ENCODE assay signal across 14 mouse cellular contexts in the genomic region with DNA sequence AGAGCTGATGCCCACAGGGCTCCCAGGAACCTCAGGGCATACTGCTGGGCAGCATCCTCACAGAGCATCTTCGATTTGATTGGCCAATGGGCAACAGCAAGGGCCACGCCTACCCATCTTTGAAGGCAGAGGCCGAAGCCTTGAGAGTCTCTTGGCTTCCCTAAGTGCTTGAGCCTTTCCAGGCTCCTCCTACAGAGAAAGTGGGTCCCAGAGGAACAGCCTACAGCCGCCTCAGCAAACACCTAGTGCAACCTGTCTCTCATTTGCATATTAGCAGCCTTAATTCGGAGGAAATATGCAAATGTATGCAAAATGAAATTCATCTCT. TPM values are rescaled to one million over a fixed set of nuclear protein-coding genes. Genes with fewer than 3 reads are reported as not detected.
DNase-seq lines count a peak whose midpoint lies in the region; ATAC-seq and TF ChIP-seq lines count a peak whose summit lies in the region.
"Had no signal": no experiment of that assay in that cellular context is flagged by ENCODE, and none has a peak within 500 bp of the region (broad histone marks: within the 10 kb centered on the region; RNA-seq: fewer than 3 reads in every experiment).

No protein-coding gene starts in this region.

- H3K4me1 ChIP-seq in lung, embryonic 14.5 days (ENCODE audit: insufficient read depth), result peaks cover 24% of the 10 kb centered on the region
- peaks cover 51% of the 10 kb centered on the region for H3K4me1 ChIP-seq in forebrain, embryonic 12.5 days
- H3K4me1 ChIP-seq in hindbrain, embryonic 15.5 days (replicated peaks), result peaks cover 33% of the 10 kb centered on the region

- H3K4me2 ChIP-seq in lung, embryonic 14.5 days, result no peak overlapping the region
- H3K4me2 ChIP-seq in forebrain, embryonic 12.5 days, result no peak overlapping the region
- H3K4me2 ChIP-seq in hindbrain, embryonic 15.5 days, result no peak overlapping the region
- H3K4me2 ChIP-seq: intestine, embryonic 15.5 days had no signal

- H3K36me3 ChIP-seq in lung, embryonic 14.5 days (ENCODE audit: insufficient read depth), result no peaks in the 10 kb centered on the region
- no peaks in the 10 kb centered on the region for H3K36me3 ChIP-seq in forebrain, embryonic 12.5 days (replicated peaks)
- H3K36me3 ChIP-seq in hindbrain, embryonic 15.5 days, result no peaks in the 10 kb centered on the region
- H3K36me3 ChIP-seq: intestine, embryonic 15.5 days had no signal

- H3K9ac ChIP-seq in lung, embryonic 14.5 days, result no peak overlapping the region
- no peak overlapping the region for H3K9ac ChIP-seq in forebrain, embryonic 12.5 days
- no peak overlapping the region for H3K9ac ChIP-seq in hindbrain, embryonic 15.5 days
- H3K9ac ChIP-seq: intestine, embryonic 15.5 days had no signal

- no peak for TF ChIP-seq CTCF in lung, embryonic 14.5 days (IDR thresholded peaks at IDR 0.05; ENCODE audit: low read depth)

- H3K27me3 ChIP-seq in lung, embryonic 14.5 days (ENCODE audit: insufficient read depth, low read length), result no peaks in the 10 kb centered on the region
- peaks cover 9% of the 10 kb centered on the region for H3K27me3 ChIP-seq in forebrain, embryonic 12.5 days
- H3K27me3 ChIP-seq in hindbrain, embryonic 15.5 days, result 0 out of 2 replicates have a peak, but pooled peaks cover 3% of the 10 kb centered on the region
- H3K27me3 ChIP-seq: intestine, embryonic 15.5 days had no signal

- H3K27ac ChIP-seq in lung, embryonic 14.5 days (ENCODE audit: low read depth), result peak overlapping the region; percentile 67; the same call in 1 of the 2 replicates
- H3K27ac ChIP-seq in forebrain, embryonic 12.5 days, result peak overlapping the region; percentile 87
- H3K27ac ChIP-seq in hindbrain, embryonic 15.5 days (replicated peaks), result peak overlapping the region; percentile 42
- H3K27ac ChIP-seq: intestine, embryonic 15.5 days; layer of hippocampus, adult 2 months had no signal

- peak; percentile 44 for DNase-seq in lung, embryonic 14.5 days
- DNase-seq in lung, adult 18-20 months, result no peak
- DNase-seq in neural tube, embryonic 10.5 days (ENCODE audit: extremely low spot score, low spot score), result peak; percentile 27
- DNase-seq in thymus, postnatal 36 days, result no peak
- no peak for DNase-seq in thymus, postnatal 14 days
- DNase-seq in spleen, postnatal 36 days (ENCODE audit: low spot score in 2 of 2), result no peak
- DNase-seq: cerebellum, postnatal 10 days; gastrocnemius, postnatal 36 days; lung, postnatal 10 days had no signal

- H3K9me3 ChIP-seq in lung, embryonic 14.5 days (ENCODE audit: low read depth, low read length), result no peaks in the 10 kb centered on the region
- H3K9me3 ChIP-seq in forebrain, embryonic 12.5 days, result no peaks in the 10 kb centered on the region
- no peaks in the 10 kb centered on the region for H3K9me3 ChIP-seq in hindbrain, embryonic 15.5 days
- H3K9me3 ChIP-seq: intestine, embryonic 15.5 days had no signal

- no peak for ATAC-seq in lung, embryonic 14.5 days (ENCODE audit: insufficient read depth)
- 0 out of 2 replicates have a peak, but pooled peaks have one; percentile 33 for ATAC-seq in forebrain, embryonic 12.5 days (ENCODE audit: low FRiP score)
- ATAC-seq in hindbrain, embryonic 15.5 days (ENCODE audit: low FRiP score, low read depth), result no peak

- WGBS in lung, embryonic 14.5 days, result 50% methylated on average over 5 of the region's 5 CpGs
- 44% methylated on average over 5 of the region's 5 CpGs for WGBS in forebrain, embryonic 12.5 days
- WGBS in hindbrain, embryonic 15.5 days, result 47% methylated on average over 5 of the region's 5 CpGs

- H3K4me3 ChIP-seq in lung, embryonic 14.5 days (ENCODE audit: low read depth, low read length), result no peak overlapping the region
- H3K4me3 ChIP-seq in forebrain, embryonic 12.5 days (replicated peaks), result no peak overlapping the region
- no peak overlapping the region for H3K4me3 ChIP-seq in hindbrain, embryonic 15.5 days
- H3K4me3 ChIP-seq: intestine, embryonic 15.5 days; layer of hippocampus, adult 2 months; myocyte had no signal

RNA-seq across cellular contexts. Expression of gene Gm26897, which starts 39.6 kb away (rescaled TPM):
- polyA plus RNA-seq in lung, embryonic 14.5 days (2014; fragmentation: Nextera tagmentation; extraction: Ambion mirVana), result not detected in 2 replicates
- polyA plus RNA-seq in forebrain, embryonic 12.5 days (2016; fragmentation: Nextera tagmentation; extraction: Ambion mirVana), result not detected in 2 replicates
- not detected in 2 replicates for polyA plus RNA-seq in hindbrain, embryonic 15.5 days (2015; fragmentation: Nextera tagmentation; extraction: Ambion mirVana)
- polyA plus RNA-seq: intestine, embryonic 15.5 days; myocyte had no signal

Comparison
In these comparisons a context has a peak if more than half of its experiments do, and no peak if none do; other contexts are left out.
1. DNase-seq: peak in lung, embryonic 14.5 days (single experiment) and neural tube, embryonic 10.5 days (single experiment); none in lung, adult 18-20 months (0 of 2), thymus, postnatal 36 days (0 of 2), thymus, postnatal 14 days (single experiment) and spleen, postnatal 36 days (0 of 2).
2. Peak in every context shown above with its lines, with median percentiles within 50 percentile points of each other: H3K27ac ChIP-seq.